Mouse (Mus musculus) megakaryocyte, embryonic 14.5 days (primary cell): ENCODE data around the gene Sertad3. TPM values are rescaled to one million over a fixed set of nuclear protein-coding genes. Genes with fewer than 3 reads are reported as not detected.
A peak's percentile ranks its signal among the peaks of the same experiment; 100 is the strongest.

Source experiments
- H3K27me3 ChIP-seq: replicated peaks from 2 replicates; pipeline ENCODE3; 2012; ENCODE audit warnings: inconsistent platforms
- H3K36me3 ChIP-seq: replicated peaks from 2 replicates; pipeline ENCODE3; 2012; ENCODE audit warnings: low read length, inconsistent platforms, mixed read lengths
- H3K4me1 ChIP-seq: 2 replicates; pipeline ENCODE4 v1.6.1; 2012; ENCODE audit warnings: inconsistent platforms
- H3K4me3 ChIP-seq: replicated peaks from 2 replicates; pipeline ENCODE3; 2012; ENCODE audit warnings: moderate library complexity, mild to moderate bottlenecking, inconsistent platforms
- H3K9me3 ChIP-seq: 2 replicates; pipeline ENCODE4 v1.6.1; 2012; ENCODE audit warnings: inconsistent platforms
- FLI1 ChIP-seq: IDR thresholded peaks from 2 replicates; pipeline ENCODE4 v1.6.1; 2012; ENCODE audit warnings: low read length, inconsistent platforms, mixed read lengths
- GATA1 ChIP-seq: IDR thresholded peaks from 3 replicates; pipeline ENCODE4 v1.6.1; 2012; ENCODE audit warnings: mixed read lengths, low read length, inconsistent platforms, borderline replicate concordance
- polyA plus RNA-seq: library from polyadenylated mRNA; stranded (reverse); fragments of >175 nt; gene quantifications from 2 replicates; pipeline ENCODE4 v1.2.3, GENCODE M21; 2012; ENCODE audit warnings: low replicate concordance; ENCODE audit not compliant: insufficient read depth

Gene Sertad3
- polyA plus RNA-seq, 1 experiment, result 28.2 TPM

DNA sequence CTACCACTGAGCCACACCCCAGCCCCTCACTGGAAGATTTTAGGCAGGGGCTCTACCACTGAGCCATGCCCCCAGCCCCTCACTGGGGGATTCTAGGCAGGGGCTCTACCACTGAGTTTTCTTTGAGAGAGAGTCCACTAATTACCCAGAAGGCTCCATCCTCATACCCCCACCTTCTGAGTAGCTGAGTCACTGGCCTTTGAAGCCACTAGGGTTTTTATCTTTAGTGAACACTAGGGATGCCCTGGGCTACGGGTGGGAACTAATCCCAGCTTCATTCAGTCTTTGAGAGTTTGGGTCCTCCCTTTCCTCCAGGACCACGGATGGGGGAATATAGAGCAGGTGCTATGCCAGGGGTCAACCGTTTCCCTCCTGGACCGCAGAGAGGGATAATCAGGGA is 15.0 kb upstream of the Sertad3 start:
- H3K4me3 ChIP-seq, result no peak overlapping the region
- H3K27me3 ChIP-seq, result no peaks in the 10 kb centered on the region
- H3K9me3 ChIP-seq, result no peaks in the 10 kb centered on the region
- TF ChIP-seq FLI1, result no peak
- TF ChIP-seq GATA1, result no peak
- H3K4me1 ChIP-seq, result peaks cover 68% of the 10 kb centered on the region
- H3K36me3 ChIP-seq, result peaks cover 69% of the 10 kb centered on the region

DNA sequence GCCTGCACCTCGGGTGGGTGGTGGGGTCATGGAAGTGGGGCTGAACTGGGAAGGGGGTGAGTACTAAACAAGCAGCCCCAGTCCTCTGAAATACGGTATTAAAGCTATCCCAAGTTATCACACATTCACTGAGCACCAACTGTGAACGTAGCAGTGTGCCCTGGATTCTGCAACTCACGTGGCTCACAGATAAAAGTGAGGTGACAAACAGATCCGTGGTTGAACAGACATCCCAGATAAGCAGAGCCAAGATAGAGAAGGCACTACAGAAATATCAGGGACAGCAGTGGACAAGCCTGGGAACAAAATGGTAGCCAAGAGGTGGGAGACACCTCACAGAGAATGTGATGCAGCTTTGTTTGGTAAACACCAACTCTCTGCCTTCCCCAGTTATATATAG is 13.9 kb upstream of the Sertad3 start:
- no peaks in the 10 kb centered on the region for H3K27me3 ChIP-seq
- H3K4me3 ChIP-seq, result no peak overlapping the region
- peaks cover 75% of the 10 kb centered on the region for H3K36me3 ChIP-seq
- TF ChIP-seq FLI1 (no peak), GATA1 (no peak)
- H3K4me1 ChIP-seq, result peaks cover 59% of the 10 kb centered on the region
- H3K9me3 ChIP-seq, result no peaks in the 10 kb centered on the region

DNA sequence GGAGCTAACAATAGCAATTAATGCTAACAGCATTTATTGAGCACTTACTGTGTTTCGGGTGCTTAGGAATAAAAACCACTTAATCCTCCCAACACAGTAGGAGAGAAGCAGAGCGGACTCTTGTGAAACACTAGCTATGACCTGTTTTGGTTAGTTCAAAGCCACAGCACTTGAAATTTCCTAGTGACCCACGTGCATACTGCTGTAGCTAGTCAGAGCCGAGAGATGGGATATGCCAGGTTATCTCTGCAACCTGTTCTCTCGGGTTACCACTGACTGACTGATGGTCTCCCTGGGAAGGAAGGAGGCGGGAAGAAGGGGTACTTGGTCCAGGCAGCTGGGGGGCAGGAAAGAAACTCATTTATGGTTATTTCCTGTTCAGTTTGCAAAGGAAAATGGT is 13.1 kb upstream of the Sertad3 start:
- no peak overlapping the region for H3K4me3 ChIP-seq
- H3K9me3 ChIP-seq, result no peaks in the 10 kb centered on the region
- peaks cover 77% of the 10 kb centered on the region for H3K36me3 ChIP-seq

DNA sequence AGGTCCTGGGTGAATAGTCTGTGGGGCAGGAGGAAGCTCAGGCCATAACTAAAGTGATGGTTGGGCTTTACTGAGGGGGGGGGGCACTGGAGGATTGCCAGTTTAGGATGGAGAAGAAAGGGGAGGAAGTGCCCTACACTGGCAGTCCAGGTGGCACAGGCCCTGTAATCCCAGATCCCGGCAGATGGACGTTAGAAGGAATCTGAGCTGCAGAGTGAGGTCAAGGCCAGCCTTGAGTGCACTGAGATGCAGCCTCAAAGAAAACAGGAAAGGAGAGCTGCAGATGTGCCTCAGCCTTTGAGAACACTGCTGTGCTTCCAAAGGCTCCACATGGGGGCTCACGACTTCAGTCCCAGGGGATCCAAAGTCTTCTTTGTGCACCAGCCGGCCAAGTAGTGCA is 5.9 kb upstream of the Sertad3 start:
- no peaks in the 10 kb centered on the region for H3K9me3 ChIP-seq
- no peaks in the 10 kb centered on the region for H3K27me3 ChIP-seq
- no peak overlapping the region for H3K4me3 ChIP-seq
- H3K4me1 ChIP-seq, result peaks cover 28% of the 10 kb centered on the region
- peaks cover 42% of the 10 kb centered on the region for H3K36me3 ChIP-seq
- TF ChIP-seq GATA1 (no peak), FLI1 (no peak)

More for the DNA sequence above, 13.1 kb upstream of the Sertad3 start:
- peaks cover 51% of the 10 kb centered on the region for H3K4me1 ChIP-seq
- no peak for TF ChIP-seq GATA1
- no peak for TF ChIP-seq FLI1
- H3K27me3 ChIP-seq, result no peaks in the 10 kb centered on the region

DNA sequence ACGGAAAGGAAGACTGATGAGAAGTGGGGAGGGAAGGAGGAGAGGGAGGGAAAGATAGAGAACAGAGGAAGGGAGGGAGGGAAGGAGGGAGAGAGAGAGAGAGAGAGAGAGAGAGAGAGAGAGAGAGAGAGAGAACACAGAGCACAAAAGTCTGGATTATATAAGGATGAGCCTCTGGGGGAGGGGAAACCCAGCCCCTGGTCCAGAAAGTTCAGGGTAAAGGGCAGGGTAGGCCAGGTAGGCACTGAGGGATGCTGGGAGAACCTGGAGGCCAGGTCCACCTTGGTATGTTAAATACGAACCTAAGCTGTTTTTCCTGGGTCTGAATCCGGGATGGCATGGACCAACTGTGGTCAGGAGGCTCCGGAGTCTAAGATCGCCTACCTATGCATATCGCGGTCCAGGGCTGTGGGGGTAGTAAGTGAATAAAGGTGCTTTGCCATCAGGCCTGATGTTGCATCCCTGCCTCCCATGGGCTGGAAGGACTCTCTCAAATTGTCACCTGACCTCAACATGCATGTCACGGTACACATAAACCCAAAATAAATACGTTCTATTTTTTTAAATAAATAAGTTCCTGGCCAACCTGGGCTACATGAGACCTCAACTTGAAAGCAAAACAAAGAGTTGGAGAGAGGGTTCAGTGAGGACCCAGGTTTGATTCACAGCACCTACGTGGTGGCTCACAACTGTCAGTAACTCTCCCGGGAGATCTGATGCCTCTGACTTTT is 2.0 kb upstream of the Sertad3 start:
- Histone ChIP-seq H3K27me3 (no peaks in the 10 kb centered on the region), H3K36me3 (peaks cover 21% of the 10 kb centered on the region), H3K4me1 (peaks cover 42% of the 10 kb centered on the region), H3K9me3 (no peaks in the 10 kb centered on the region), H3K4me3 (peak overlapping the region; percentile 98)
- no peak for TF ChIP-seq GATA1
- TF ChIP-seq FLI1, result no peak

DNA sequence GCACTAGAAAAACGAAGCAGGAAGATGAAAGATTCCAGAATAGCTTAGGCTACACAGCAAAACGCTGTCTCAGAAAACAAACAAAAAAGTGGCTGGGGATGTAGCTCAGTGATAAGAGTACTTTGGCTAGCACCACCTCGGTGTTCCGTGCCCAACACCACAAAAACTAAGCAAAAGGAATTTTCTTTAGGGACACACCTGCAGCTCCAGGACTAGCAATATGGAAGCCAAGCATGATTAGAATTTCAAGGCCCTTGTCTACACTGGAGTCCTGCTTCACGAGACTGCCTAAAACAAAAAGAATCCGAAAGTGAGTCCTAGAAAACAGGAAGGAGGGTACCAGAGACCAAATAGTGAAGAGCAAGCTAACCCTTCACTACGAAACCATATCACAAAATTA is 972 bp upstream of the Sertad3 start:
- Histone ChIP-seq H3K36me3 (peaks cover 25% of the 10 kb centered on the region), H3K4me3 (peak overlapping the region; percentile 98), H3K4me1 (peaks cover 49% of the 10 kb centered on the region), H3K27me3 (no peaks in the 10 kb centered on the region), H3K9me3 (no peaks in the 10 kb centered on the region)
- TF ChIP-seq FLI1 (no peak), GATA1 (no peak)

DNA sequence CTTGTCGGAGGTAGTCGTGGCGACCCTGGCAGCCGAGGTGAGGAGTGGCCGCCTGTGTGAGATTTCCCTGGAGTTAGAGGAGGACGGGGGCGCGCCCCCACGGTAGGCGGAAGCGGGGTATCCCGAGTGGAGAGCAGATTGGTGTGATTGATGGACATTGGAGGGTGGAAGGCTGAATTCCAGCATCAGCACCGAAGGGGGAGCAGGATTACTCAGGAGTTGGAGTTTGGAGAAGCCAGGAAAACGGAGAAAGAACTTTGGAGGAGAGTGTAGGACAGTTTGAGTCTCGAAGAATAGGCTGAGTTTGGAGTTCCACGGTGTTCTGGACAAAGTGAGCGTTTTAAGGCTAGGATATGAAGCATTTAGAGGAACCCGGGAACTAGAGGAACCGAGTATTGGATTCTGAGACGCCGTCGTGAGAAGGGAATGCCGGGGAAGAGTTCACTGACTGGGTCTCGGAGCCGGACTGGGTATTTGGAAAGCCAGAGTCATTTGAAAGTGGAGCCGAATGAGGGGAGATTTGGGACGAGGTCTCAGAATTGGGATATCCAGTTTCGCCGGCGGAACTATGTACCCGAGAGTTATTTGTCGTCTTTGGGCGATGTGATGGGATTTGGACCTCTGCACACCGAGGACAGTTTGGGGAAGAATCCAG is 394 bp downstream of the Sertad3 start:
- no peaks in the 10 kb centered on the region for H3K9me3 ChIP-seq
- peak overlapping the region; percentile 98 for H3K4me3 ChIP-seq
- TF ChIP-seq FLI1 (no peak), GATA1 (no peak)
- no peaks in the 10 kb centered on the region for H3K27me3 ChIP-seq
- H3K4me1 ChIP-seq, result peaks cover 60% of the 10 kb centered on the region
- H3K36me3 ChIP-seq, result peaks cover 36% of the 10 kb centered on the region

DNA sequence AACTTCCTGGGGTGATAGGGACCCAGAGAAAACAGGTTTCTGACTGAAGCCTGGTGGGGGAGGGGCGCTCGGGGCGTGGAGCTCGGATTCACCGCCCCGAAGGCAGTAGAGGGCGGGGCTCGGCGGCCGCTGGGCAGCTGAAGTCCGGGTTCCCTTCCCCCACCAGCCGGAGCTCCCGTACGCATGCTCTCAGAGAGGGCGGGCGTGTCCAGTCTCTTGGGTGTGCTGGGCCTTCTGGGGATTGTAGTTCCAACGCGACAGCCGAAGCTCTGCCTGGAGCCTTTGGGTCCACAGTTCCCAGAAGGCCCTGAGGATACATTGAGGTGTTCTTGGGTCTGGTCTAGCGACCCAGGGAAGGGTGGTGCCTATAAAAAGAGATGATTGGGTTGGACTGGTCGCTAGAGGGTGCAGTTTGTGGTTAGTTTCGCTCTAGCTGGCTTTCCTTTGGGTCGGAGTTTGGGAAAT is 954 bp downstream of the Sertad3 start:
- Histone ChIP-seq H3K4me1 (peaks cover 66% of the 10 kb centered on the region), H3K36me3 (peaks cover 42% of the 10 kb centered on the region), H3K9me3 (no peaks in the 10 kb centered on the region), H3K27me3 (no peaks in the 10 kb centered on the region), H3K4me3 (peak overlapping the region; percentile 98)
- TF ChIP-seq GATA1 (no peak), FLI1 (no peak)

DNA sequence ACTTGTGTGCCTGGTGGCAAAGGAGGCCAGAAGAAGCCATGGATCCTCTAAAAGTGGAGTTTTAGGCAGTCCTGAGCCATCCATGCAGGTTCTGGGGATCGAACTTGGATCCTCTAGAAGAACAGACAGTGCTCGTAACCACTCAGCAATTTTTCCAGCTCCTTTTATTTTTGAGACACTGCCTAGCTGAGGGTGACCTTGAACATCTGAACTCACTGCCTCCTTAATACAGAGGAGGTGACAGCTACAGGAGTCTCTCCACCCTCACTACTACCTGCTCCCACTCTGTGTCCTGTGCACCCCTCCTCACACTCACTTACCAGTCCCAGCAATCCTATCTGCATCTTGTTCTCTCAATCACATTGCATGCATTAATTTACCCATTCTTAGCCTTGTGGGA is 2.0 kb downstream of the Sertad3 start:
- peak overlapping the region; percentile 98 for H3K4me3 ChIP-seq
- H3K9me3 ChIP-seq, result no peaks in the 10 kb centered on the region
- no peaks in the 10 kb centered on the region for H3K27me3 ChIP-seq
- H3K36me3 ChIP-seq, result peaks cover 49% of the 10 kb centered on the region
- TF ChIP-seq FLI1, result no peak
- no peak for TF ChIP-seq GATA1
- H3K4me1 ChIP-seq, result peaks cover 76% of the 10 kb centered on the region

DNA sequence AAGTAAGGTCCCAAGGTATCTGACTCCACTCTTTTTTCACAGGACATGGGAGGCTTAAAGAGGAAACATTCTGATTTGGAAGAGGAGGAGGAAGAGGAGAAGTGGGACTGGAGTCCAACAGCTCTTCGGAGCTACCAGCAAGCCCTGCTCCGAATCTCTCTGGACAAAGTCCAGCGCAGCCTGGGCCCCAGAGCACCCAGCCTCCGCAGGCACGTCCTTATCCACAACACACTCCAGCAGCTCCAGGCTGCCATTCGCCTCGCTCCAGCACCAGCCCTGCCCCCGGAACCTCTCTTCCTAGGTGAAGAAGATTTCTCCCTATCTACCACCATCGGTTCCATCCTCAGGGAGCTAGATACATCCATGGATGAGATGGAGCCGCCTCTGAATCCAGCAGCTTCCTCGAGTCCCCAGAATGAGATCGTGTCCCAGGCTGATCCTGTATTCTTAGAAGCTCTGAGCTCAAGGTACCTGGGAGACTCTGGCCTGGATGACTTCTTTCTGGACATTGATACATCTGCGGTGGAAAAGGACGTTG is 2.6 kb downstream of the Sertad3 start:
- TF ChIP-seq FLI1, result no peak
- TF ChIP-seq GATA1, result no peak
- Histone ChIP-seq H3K27me3 (no peaks in the 10 kb centered on the region), H3K36me3 (peaks cover 51% of the 10 kb centered on the region), H3K9me3 (no peaks in the 10 kb centered on the region), H3K4me1 (peaks cover 77% of the 10 kb centered on the region), H3K4me3 (peak overlapping the region; percentile 98)
